Mouse (Mus musculus) left cerebral cortex, postnatal 10 days (tissue): ENCODE results near the gene Dnajc12. TPM values are rescaled to one million over a fixed set of nuclear protein-coding genes. Genes with fewer than 3 reads are reported as not detected.
"Not testable (repeated sequence)": the region's sequence is repeated elsewhere in the genome, so short reads cannot be mapped to it uniquely, and the experiment has no call there.

Source experiments
- DNase-seq, 2 experiments: peaks; one replicate each; pipeline ENCODE4 v3.0.0; 2021 to 2022; ENCODE audit warnings: low spot score in 2 of 2, mixed read lengths in 1 of 2; ENCODE audit errors: extremely low spot score in 1 of 2
- intact Hi-C: fragments of 180-260 bp; cut with DNase I; formaldehyde crosslinking; loops from one replicate; pipeline ENCODE4 v1.15.1; 2025
- total RNA-seq, 2 experiments: library from RNA; stranded (reverse); gene quantifications; 2 replicates each; pipeline ENCODE4 v1.2.3; 2021

Gene Dnajc12
- total RNA-seq, 2 experiments from 2014 or later: 9.0 to 13.0 TPM

GRCm38 (mm10) chr10:63378948-63379680, 3.1 kb upstream of the Dnajc12 start:
- DNase-seq: no peak
- intact Hi-C loops: loop anchor here (5.0 to 10.0 kb wide), 3 partner anchors 42 to 344 kb away; no protein-coding TSS in a partner anchor

DNA sequence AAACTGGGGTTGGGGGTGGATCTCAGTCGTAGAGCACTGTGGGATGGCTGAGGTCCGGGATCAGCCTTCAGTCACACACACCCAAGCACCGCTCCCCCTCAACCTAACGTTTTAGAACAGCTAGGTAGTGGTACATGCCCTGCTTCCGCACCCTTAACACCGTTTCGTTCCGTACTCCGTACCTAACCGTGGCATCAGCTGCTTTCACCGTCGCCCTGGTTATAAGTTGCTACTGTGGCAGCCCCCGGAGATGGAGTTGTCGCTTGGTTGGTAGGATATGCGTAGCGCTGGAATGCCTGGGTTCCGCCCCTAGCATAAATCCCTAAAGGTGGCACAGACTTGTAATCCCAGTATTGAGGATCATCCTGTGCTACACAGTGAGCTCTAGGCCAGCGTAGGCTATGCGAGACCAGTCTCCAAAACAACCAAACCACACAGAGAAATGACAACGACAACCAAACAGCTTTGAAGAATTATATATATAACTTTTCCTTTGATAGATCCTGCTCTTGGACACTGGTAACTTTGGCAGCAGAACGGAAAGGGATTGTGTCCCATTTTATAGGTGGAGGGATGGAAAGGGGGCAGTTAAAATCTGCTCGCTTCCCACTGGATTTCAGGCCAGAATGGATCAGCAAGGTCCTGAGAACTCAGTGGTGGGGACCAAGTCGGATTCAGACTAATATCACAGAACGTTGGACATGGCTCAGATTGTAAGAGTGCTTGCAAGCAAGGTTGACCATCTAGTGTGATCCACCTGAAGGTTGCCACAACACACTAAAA, 554 bp upstream of the Dnajc12 start, which contains the start of gene Sirt1:
Gene Sirt1 (minus strand): TSS at position 207 of the 783 bp plus-strand sequence.
- intact Hi-C loops: no loop called here
- DNase-seq: no peak

DNA sequence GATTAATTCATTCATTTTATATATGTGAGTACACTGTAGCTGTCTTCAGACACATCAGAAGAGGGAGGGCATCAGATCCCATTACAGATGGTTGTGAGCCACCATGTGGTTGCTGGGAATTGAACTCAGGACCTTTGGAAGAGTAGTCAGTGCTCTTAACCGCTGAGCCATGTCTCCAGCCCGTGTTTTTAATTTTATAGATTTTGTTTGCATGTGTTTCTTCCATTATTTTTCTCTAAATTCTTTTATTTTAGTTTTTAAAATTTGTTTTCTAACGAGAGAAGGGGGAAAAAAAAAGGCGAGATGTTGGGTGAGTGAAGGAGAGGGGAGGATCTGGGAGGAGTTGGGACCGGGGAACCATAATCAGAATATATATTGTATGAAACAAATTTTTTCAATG, 3.7 kb downstream of the Dnajc12 start:
- DNase-seq, intact Hi-C loops: not testable (repeated sequence)

GRCm38 (mm10) chr10:63386444-63386843, 4.2 kb downstream of the Dnajc12 start:
- DNase-seq: peak; percentile 86 to 88
- intact Hi-C loops: no loop called here

- no peak for DNase-seq
- intact Hi-C loops: no loop called here
These were observed 4.7 kb downstream of the Dnajc12 start for GRCm38 (mm10) chr10:63386991-63387390.

GRCm38 (mm10) chr10:63388948-63389347, 6.7 kb downstream of the Dnajc12 start:
- no peak for DNase-seq
- intact Hi-C loops: no loop called here

GRCm38 (mm10) chr10:63396963-63397362, 14.7 kb downstream of the Dnajc12 start:
- DNase-seq: no peak
- intact Hi-C loops: no loop called here

- intact Hi-C loops: no loop called here
- no peak for DNase-seq
These were observed 20.7 kb downstream of the Dnajc12 start for GRCm38 (mm10) chr10:63402731-63403504.

DNA sequence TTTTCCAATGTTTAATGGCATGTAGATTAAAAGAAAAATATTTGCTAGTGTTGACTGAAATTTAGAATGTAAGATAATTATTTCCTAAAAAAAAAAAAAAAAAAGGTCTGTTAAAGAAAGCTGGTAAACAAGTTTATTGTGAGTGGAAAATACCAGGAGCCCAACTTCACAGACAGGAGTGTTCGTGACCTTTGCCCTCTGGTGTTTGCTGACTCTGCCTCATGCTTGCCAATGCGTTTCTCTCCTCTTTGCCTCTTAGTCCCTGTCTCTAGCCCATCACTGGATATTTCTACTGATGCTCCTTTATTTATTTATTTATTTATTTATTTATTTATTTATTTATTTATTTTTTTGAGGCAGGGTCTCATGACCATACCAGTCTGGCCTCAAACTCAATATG, 21.4 kb downstream of the Dnajc12 start:
- intact Hi-C loops: no loop called here
- DNase-seq: no peak

DNA sequence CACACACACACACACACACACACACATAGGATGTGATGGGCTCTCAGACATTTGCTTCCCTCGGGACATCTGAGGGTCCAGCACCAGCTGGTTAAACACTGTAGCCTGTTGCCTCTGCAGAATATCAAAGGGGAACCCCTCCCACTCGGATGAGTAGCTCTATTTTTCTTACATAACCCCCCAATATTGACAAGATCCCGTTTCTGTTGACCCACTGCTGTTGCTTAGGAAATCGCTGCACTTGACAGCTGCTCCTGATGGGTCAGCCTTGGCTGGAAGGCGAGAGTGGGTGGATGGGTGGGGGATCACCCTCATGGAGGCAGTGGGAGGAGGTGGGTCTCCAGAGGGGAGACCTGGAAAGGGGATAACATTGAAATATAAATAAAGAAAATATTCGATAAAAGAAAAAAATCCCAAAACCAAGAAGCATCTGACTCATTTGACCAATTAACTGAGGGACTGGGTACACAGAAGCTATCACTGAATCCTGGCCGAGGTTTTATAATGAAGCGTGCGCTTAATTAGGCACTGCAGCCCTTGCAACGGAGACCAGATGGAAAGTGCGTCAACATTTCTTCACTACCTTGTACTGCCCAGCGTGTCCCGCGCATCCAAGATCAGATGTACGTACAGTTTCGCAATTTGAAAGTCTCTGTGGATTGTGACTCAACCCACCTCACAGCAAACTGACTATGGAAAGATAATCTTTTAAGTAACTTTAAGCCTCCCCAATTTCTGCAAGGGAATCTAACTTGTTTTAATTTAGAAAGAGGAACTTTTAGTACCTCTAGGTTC, 28.1 kb downstream of the Dnajc12 start:
- intact Hi-C loops: no loop called here
- DNase-seq: no peak

DNA sequence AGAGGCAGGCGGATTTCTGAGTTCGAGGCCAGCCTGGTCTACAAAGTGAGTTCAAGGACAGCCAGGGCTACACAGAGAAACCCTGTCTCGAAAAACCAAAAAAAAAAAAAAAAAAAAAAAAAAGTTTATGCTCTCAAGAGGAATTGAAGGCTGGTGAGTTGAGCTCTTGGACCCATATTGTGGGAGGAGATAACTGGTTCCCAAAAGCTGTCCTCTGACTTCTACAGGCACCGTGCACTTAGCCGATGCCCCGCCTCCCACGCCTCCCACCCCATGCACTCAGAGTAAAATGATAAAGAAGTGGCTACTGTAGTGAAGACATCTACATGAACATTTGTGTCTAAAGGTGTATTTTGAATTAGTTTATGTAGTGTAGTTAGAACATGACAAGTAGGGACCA, 29.4 kb downstream of the Dnajc12 start:
- DNase-seq, intact Hi-C loops: not testable (repeated sequence)

- intact Hi-C loops: no loop called here
- no peak for DNase-seq
These were observed 30.5 kb downstream of the Dnajc12 start for GRCm38 (mm10) chr10:63412756-63413155.

DNA sequence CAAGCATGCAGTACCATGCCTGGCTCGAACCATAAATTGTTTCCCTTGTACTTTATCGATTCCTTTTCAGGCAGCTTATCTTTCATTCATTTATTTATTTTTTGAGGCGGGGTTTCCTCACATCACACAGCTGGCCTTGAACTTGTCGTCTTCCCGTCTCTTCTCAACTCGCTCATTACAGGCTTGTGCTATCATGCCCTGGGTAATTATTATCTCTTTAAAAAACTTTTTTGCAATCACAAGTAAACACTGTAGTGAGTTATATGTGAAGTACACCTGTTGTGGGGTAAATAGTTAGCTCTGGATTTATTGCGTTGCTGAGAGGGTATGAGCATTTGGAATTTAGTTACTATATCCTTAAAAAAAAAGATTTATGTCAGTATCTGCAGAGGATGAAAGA, 33.0 kb downstream of the Dnajc12 start:
- DNase-seq: no peak
- intact Hi-C loops: no loop called here

DNA sequence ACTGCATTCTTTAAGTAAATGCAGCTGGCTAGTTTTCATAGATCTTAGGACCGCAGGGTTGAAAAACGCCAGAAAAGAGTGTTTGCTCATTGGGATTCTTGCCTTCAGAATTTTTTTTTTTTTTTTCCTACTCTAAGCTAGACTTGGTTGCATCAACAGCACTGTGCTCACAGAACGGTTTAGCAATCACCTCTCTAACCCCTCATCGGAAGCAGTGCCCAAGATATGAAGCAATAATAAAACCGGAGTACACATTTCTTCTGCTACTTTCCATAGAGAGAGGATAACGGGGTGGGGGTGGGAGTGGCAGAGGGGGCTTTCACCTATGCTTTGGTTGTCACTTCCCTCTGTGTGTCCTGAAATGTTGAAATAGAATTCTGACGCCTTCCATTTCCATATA, 33.6 kb downstream of the Dnajc12 start:
- intact Hi-C loops: no loop called here
- no peak for DNase-seq

DNA sequence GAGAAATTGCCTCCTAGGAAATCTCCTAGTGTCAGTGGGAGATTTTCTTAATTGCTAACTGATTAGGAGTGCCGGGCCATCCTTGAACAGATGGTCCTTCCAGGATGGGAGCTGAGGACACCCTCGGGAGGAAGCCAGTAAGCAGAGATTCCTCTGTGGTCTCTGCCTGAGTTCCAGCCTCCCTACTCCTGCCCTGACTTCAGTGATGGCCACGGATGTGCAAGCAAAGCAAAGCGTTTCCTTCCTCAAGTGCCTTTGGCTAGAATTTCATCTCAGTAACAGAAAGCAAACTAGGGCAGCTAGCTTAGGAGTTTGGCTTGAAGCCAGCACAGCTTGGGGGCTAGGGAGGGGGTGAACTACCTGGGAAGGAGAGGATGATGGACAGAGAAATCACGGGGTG, 34.8 kb downstream of the Dnajc12 start:
- intact Hi-C loops: no loop called here
- no peak for DNase-seq

DNA sequence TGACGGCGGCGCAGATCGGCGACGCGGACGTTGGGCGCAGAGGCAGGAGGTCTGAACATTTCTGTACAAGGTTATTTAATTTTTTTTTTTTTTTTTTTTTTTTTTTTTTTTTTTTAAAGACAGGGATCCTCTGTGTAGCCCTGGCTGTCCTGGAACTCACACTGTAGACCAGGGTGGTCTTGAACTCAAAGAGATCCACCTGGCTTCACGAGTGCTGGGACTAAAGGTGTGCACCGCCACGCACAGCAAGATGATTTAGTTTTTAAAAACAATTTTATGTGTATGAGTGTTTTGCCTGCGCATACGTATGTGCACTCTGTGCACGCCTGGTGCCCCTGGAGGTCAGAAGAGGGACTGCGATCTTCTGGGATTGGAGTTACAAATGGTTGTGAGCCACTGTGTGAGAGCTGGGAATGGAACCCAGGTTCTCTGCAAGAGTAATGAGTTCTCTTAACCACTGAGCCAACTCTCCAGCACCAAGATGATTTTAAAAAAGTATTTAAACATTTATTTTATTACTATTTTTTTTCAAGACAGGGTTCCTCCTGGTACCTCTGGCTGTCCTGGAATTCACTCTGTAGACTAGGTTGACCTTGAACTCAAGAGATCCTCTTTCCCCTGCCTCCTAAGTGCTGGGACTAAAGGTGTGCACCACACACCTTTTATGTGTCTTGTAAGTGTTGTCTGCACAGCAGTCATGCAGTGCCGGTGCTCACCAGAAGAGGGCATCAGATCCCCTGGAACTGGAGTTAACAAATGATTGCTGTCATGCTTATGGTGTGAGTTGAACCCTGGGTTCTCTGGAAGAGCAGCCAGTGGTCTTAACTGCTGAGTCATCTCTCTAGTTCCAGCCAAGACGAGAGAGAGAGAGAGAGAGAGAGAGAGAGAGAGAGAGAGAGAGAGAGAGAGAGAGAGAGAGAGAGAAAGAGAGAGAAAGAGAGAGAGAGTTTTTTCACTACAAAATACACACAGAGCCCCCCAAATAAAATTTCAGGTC, 39.8 kb downstream of the Dnajc12 start, which contains the start of gene Gm7075:
Gene Gm7075 (minus strand): TSS at position 51 of the 997 bp plus-strand sequence.
- intact Hi-C loops: loop anchor here (5.0 to 10.0 kb wide), 3 partner anchors 55 to 663 kb away; no protein-coding TSS in a partner anchor
- DNase-seq: peak in 1 of 2 experiments; percentile 44

GRCm38 (mm10) chr10:63422736-63422992, 40.4 kb downstream of the Dnajc12 start:
- DNase-seq: no peak

More at GRCm38 (mm10) chr10:63422736-63422992, 40.4 kb downstream of the Dnajc12 start:
- intact Hi-C loops: loop anchor here (5.0 to 10.0 kb wide), 3 partner anchors 55 to 662 kb away; no protein-coding TSS in a partner anchor
